ENCODE assay signal across 26 mouse cellular contexts in genomic region chr13:53740981-53741380, GRCm38 (mm10).
DNase-seq lines count a peak whose midpoint lies in the region; ATAC-seq and TF ChIP-seq lines count a peak whose summit lies in the region.
"Had no signal": no experiment of that assay in that cellular context is flagged by ENCODE, and none has a peak within 500 bp of the region (broad histone marks: within the 10 kb centered on the region; RNA-seq: fewer than 3 reads in every experiment).

No protein-coding gene starts in this region.

- H3K4me1 ChIP-seq in heart, embryonic 10.5 days: no peaks in the 10 kb centered on the region
- H3K4me1 ChIP-seq in heart, embryonic 12.5 days (replicated peaks): no peaks in the 10 kb centered on the region
- H3K4me1 ChIP-seq in midbrain, postnatal 0 days (ENCODE audit: insufficient read depth, low read length): no peaks in the 10 kb centered on the region
- H3K4me1 ChIP-seq: embryonic facial prominence, embryonic 12.5 days; hindbrain, embryonic 10.5 days; hindbrain, embryonic 13.5 days; intestine, embryonic 15.5 days; kidney, embryonic 15.5 days had no signal

- no peak overlapping the region for H3K9ac ChIP-seq in heart, embryonic 12.5 days
- H3K9ac ChIP-seq in midbrain, postnatal 0 days (replicated peaks; ENCODE audit: low read length, poor library complexity, severe bottlenecking): no peak overlapping the region
- H3K9ac ChIP-seq: embryonic facial prominence, embryonic 12.5 days; forebrain, embryonic 13.5 days; hindbrain, embryonic 13.5 days; intestine, embryonic 15.5 days; kidney, embryonic 15.5 days had no signal

- TF ChIP-seq POLR2A in brain, embryonic 14.5 days (IDR thresholded peaks at IDR 0.05; ENCODE audit: borderline replicate concordance, extremely low read depth, insufficient read depth, insufficient read length, poor library complexity, severe bottlenecking): no peak

- WGBS in heart, embryonic 10.5 days: 76% methylated on average over 6 of the region's 6 CpGs
- WGBS in heart, embryonic 12.5 days: 67% methylated on average over 6 of the region's 6 CpGs
- 87% methylated on average over 6 of the region's 6 CpGs for WGBS in midbrain, postnatal 0 days

- TF ChIP-seq CTCF in brain, embryonic 14.5 days (IDR thresholded peaks at IDR 0.05; ENCODE audit: borderline replicate concordance, extremely low read depth, insufficient read depth, insufficient read length): no peak
- TF ChIP-seq CTCF in midbrain, postnatal 0 days (IDR thresholded peaks at IDR 0.05): no peak

- peak; percentile 85 for DNase-seq in heart, adult 11 months
- DNase-seq in heart, embryonic 10.5 days (ENCODE audit: low spot score): no peak
- DNase-seq in heart, adult 9 months (ENCODE audit: low spot score in 2 of 2): peak; percentile 14 to 19
- peak; percentile 31 for DNase-seq in brain, embryonic 14.5 days (ENCODE audit: low read depth)
- DNase-seq in midbrain, postnatal 0 days (ENCODE audit: low spot score): no peak
- DNase-seq: adrenal gland, adult 8-10 months; adrenal gland, postnatal 25 days; B cell, adult 2 months; cerebellum, adult 18-20 months; cerebellum, adult 9-10 months; cerebellum, postnatal 14 days; gastrocnemius, postnatal 10 days; gastrocnemius, postnatal 36 days; kidney, adult 11 months; kidney, adult 8-10 months had no signal

- ATAC-seq in heart, embryonic 12.5 days (ENCODE audit: insufficient number of reproducible peaks, low FRiP score): no peak
- ATAC-seq in midbrain, postnatal 0 days (ENCODE audit: low FRiP score): no peak
- ATAC-seq: forebrain, embryonic 13.5 days; forebrain, embryonic 16.5 days; hindbrain, embryonic 16.5 days; intestine, embryonic 15.5 days had no signal

- H3K9me3 ChIP-seq in heart, embryonic 10.5 days: no peaks in the 10 kb centered on the region
- no peaks in the 10 kb centered on the region for H3K9me3 ChIP-seq in heart, embryonic 12.5 days (replicated peaks)
- H3K9me3 ChIP-seq in midbrain, postnatal 0 days (ENCODE audit: low read length): no peaks in the 10 kb centered on the region
- H3K9me3 ChIP-seq: embryonic facial prominence, embryonic 12.5 days; forebrain, embryonic 13.5 days; hindbrain, embryonic 10.5 days; hindbrain, embryonic 13.5 days; intestine, embryonic 15.5 days; kidney, embryonic 15.5 days had no signal

- H3K27me3 ChIP-seq in heart, embryonic 10.5 days (ENCODE audit: insufficient read depth, poor library complexity, severe bottlenecking): no peaks in the 10 kb centered on the region
- H3K27me3 ChIP-seq in heart, embryonic 12.5 days (replicated peaks): no peaks in the 10 kb centered on the region
- no peaks in the 10 kb centered on the region for H3K27me3 ChIP-seq in midbrain, postnatal 0 days (ENCODE audit: insufficient read depth, low read length)
- H3K27me3 ChIP-seq: embryonic facial prominence, embryonic 12.5 days; forebrain, embryonic 13.5 days; hindbrain, embryonic 13.5 days; intestine, embryonic 15.5 days; kidney, embryonic 15.5 days had no signal

- H3K4me3 ChIP-seq in heart, embryonic 10.5 days: no peak overlapping the region
- H3K4me3 ChIP-seq in heart, embryonic 12.5 days: no peak overlapping the region
- no peak overlapping the region for H3K4me3 ChIP-seq in midbrain, postnatal 0 days (ENCODE audit: low read depth, low read length)
- H3K4me3 ChIP-seq: embryonic facial prominence, embryonic 12.5 days; erythroblast, embryonic 14.5 days; forebrain, embryonic 13.5 days; hindbrain, embryonic 10.5 days; hindbrain, embryonic 13.5 days; intestine, embryonic 15.5 days; kidney, embryonic 15.5 days had no signal

- H3K36me3 ChIP-seq in heart, embryonic 10.5 days: no peaks in the 10 kb centered on the region
- H3K36me3 ChIP-seq in heart, embryonic 12.5 days: no peaks in the 10 kb centered on the region
- no peaks in the 10 kb centered on the region for H3K36me3 ChIP-seq in midbrain, postnatal 0 days (ENCODE audit: insufficient read depth, low read length)
- H3K36me3 ChIP-seq: embryonic facial prominence, embryonic 12.5 days; G1E; hindbrain, embryonic 10.5 days; hindbrain, embryonic 13.5 days; intestine, embryonic 15.5 days; kidney, embryonic 15.5 days had no signal

- no peak overlapping the region for H3K27ac ChIP-seq in heart, embryonic 10.5 days
- no peak overlapping the region for H3K27ac ChIP-seq in heart, embryonic 12.5 days (ENCODE audit: poor library complexity, severe bottlenecking)
- H3K27ac ChIP-seq in midbrain, postnatal 0 days (ENCODE audit: low read depth, low read length): no peak overlapping the region
- H3K27ac ChIP-seq: embryonic facial prominence, embryonic 12.5 days; forebrain, embryonic 13.5 days; hindbrain, embryonic 10.5 days; hindbrain, embryonic 13.5 days; intestine, embryonic 15.5 days; kidney, embryonic 15.5 days had no signal

- H3K4me2 ChIP-seq in heart, embryonic 12.5 days: no peak overlapping the region
- H3K4me2 ChIP-seq in midbrain, postnatal 0 days (ENCODE audit: low read depth, low read length, poor library complexity, severe bottlenecking): no peak overlapping the region
- H3K4me2 ChIP-seq: embryonic facial prominence, embryonic 12.5 days; forebrain, embryonic 13.5 days; hindbrain, embryonic 13.5 days; intestine, embryonic 15.5 days; kidney, embryonic 15.5 days had no signal

Comparison
In these comparisons a context has a peak if more than half of its experiments do, and no peak if none do; other contexts are left out.
1. DNase-seq: peak in heart, adult 11 months (single experiment), heart, adult 9 months (2 of 2) and brain, embryonic 14.5 days (single experiment); none in heart, embryonic 10.5 days (single experiment) and midbrain, postnatal 0 days (single experiment).